Mouse (Mus musculus) neural tube, embryonic 11.5 days (tissue): ENCODE data around the gene Gtf2f2. TPM values are rescaled to one million over a fixed set of nuclear protein-coding genes. Genes with fewer than 3 reads are reported as not detected.
"Not testable (repeated sequence)": the region's sequence is repeated elsewhere in the genome, so short reads cannot be mapped to it uniquely, and the experiment has no call there.

Experiments used
- ATAC-seq: fragments of 200-750 bp; cut with Nextera tagmentation; 2 replicates; pipeline ENCODE4 v1.8.0; 2017; ENCODE audit warnings: moderate number of reproducible peaks, mild to moderate bottlenecking, moderate TSS enrichment, moderate library complexity; ENCODE audit not compliant: insufficient read depth, low FRiP score, low TSS enrichment
- DNase-seq: peaks from one replicate; pipeline ENCODE4 v3.0.0-alpha.2; 2015; ENCODE audit warnings: low spot score
- H3K27ac ChIP-seq: fragments of 300-500 bp; sonication (generic); 2 replicates; pipeline ENCODE4 v1.5.1; 2014; ENCODE audit warnings: low read depth, mild to moderate bottlenecking, low read length
- H3K27me3 ChIP-seq: fragments of 300-500 bp; sonication (generic); 2 replicates; pipeline ENCODE4 v1.6.1; 2014; ENCODE audit warnings: mild to moderate bottlenecking, low read length, mixed read lengths; ENCODE audit not compliant: control insufficient read depth, insufficient read depth
- H3K36me3 ChIP-seq: fragments of 300-500 bp; sonication (generic); 2 replicates; pipeline ENCODE4 v1.6.1; 2014; ENCODE audit warnings: mild to moderate bottlenecking, low read length, moderate library complexity, mixed read lengths; ENCODE audit not compliant: control insufficient read depth, insufficient read depth
- H3K4me1 ChIP-seq: fragments of 300-500 bp; sonication (generic); 2 replicates; pipeline ENCODE4 v1.6.1; 2014; ENCODE audit warnings: low read length, mixed read lengths; ENCODE audit not compliant: control insufficient read depth, insufficient read depth
- H3K4me2 ChIP-seq: fragments of 300-500 bp; sonication (generic); 2 replicates; pipeline ENCODE4 v1.6.1; 2014; ENCODE audit warnings: low read depth, mild to moderate bottlenecking, moderate library complexity
- H3K4me3 ChIP-seq: fragments of 300-500 bp; sonication (generic); 2 replicates; pipeline ENCODE4 v1.5.1; 2014; ENCODE audit warnings: low read depth, low read length
- H3K9ac ChIP-seq: fragments of 300-500 bp; sonication (generic); 2 replicates; pipeline ENCODE4 v1.6.1; 2014; ENCODE audit warnings: mild to moderate bottlenecking, low read length
- H3K9me3 ChIP-seq: fragments of 300-500 bp; sonication (generic); 2 replicates; pipeline ENCODE4 v1.6.1; 2016; ENCODE audit warnings: low read length; ENCODE audit not compliant: control insufficient read depth
- WGBS: fragments of 180-500 bp; shearing (Covaris S2); extraction: QIAGEN DNeasy Blood & Tissue Kit; methylation state at CpG from one replicate; pipeline ENCODE4 v1.1.7; 2014; 5-methylcytosine and 5-hydroxymethylcytosine counted together
- polyA plus RNA-seq: library from polyadenylated mRNA; unstranded; fragments of >200 nt; fragmentation: Nextera tagmentation; extraction: Ambion mirVana; gene quantifications from 2 replicates; pipeline ENCODE4 v1.2.1, GENCODE M21; 2014

The Gtf2f2 gene
- polyA plus RNA-seq, 1 experiment from 2014 or later, result 52.1 TPM

DNA sequence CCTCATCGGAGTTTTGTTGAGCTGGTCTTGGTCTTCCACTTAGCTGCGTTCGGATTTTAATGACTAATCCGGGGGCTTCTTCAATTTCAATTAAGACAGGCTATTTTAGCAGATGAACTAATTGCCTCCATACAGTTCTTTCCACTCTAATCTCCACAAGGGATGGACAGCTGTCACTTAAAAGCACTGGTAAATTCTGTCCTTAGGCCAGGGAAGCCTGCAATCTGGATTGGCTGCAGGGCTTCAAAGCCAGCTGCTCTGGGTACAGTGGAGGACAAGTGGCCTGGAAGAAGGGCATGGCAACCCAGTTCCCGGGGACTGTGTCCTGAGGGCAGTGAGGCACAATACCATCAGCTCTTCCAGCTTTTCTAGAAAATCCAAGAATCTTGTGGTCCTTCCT is 139.6 kb downstream of the Gtf2f2 start:
- 21% methylated on average over 4 of the region's 5 CpGs for WGBS

DNA sequence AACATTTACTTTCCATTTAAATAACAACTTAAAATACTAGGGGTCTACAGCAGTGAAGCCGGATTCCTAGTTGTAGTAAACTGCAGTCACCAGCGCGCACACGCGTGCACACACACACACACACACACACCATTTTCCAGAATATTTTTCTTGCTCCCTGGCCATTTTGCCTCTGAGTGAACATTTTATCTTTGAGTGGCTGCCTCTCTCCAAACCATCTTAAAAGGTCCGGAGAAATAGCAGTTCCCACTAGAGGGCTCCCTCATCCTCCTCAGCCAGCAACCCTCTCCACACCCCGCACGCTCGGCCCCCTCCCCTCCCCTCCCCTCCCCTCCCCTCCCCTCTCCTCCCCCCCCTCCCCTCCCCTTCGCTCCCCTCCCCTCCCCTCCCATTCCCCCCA is 140.0 kb downstream of the Gtf2f2 start:
- H3K4me2 ChIP-seq, result no peak overlapping the region
- ATAC-seq, result no peak
- peak; percentile 50 for DNase-seq
- no peaks in the 10 kb centered on the region for H3K9me3 ChIP-seq
- H3K4me3 ChIP-seq, result no peak overlapping the region
- no peak overlapping the region for H3K9ac ChIP-seq
- no peak overlapping the region for H3K27ac ChIP-seq
- 20% methylated on average over 8 of the region's 10 CpGs for WGBS
- no peaks in the 10 kb centered on the region for H3K36me3 ChIP-seq
- H3K27me3 ChIP-seq, result no peaks in the 10 kb centered on the region
- H3K4me1 ChIP-seq, result no peaks in the 10 kb centered on the region

More for the DNA sequence above, 139.6 kb downstream of the Gtf2f2 start:
- DNase-seq (no peak), ATAC-seq (no peak)
- Histone ChIP-seq H3K4me3 (no peak overlapping the region), H3K9me3 (no peaks in the 10 kb centered on the region), H3K27ac (no peak overlapping the region), H3K36me3 (no peaks in the 10 kb centered on the region), H3K4me2 (no peak overlapping the region), H3K27me3 (no peaks in the 10 kb centered on the region), H3K4me1 (no peaks in the 10 kb centered on the region), H3K9ac (no peak overlapping the region)

DNA sequence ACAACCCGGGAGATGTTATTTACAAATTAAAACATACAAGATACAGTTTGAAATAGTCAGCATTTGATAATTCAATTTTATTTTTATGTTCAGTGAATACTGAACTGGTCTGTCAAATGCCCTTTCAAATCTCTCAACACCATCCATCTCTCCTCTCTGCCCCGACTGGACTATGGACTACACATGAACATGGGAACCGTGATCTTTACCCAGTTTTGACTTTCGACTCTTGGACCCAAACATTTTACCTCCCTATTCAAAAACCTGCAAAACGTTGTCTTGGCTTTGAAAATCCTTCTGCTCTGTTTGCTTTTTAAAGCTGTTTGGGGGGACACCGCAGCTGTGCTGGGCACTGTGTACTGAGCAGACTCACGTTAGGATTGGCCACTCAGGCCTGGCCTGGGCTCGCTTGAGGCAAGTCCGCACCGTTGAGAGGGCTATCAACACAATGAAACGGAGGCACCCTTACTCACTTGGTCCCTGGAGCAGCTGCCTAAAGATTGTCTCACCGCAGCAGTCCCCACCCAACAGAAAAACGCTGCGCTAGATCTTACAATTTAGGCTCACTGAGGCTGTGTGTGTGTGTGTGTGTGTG is 140.8 kb downstream of the Gtf2f2 start:
- no peak overlapping the region for H3K9ac ChIP-seq
- WGBS, result 79% methylated on average over 14 of the region's 14 CpGs
- no peak overlapping the region for H3K4me2 ChIP-seq

DNA sequence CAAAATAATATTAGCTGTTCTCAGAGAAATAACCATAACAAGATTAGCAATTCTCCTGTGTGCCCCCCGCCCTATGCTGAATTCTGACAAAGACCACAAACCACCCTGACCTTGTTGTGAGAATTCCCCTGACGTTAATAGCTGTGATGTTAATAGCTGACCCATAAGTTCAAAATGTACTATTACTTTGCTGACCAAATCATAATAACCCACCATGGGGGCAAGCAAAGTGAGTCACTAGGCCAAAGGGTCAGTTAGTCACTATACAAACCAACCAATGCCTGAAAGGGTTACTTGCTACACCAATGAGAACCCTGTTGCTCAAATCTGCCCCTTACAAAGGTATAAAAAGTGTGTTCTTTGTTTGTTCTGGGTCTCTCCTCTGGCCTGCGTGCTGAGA is 142.6 kb downstream of the Gtf2f2 start:
- not testable (repeated sequence) for H3K27me3 ChIP-seq, H3K4me1 ChIP-seq, H3K9ac ChIP-seq, H3K4me3 ChIP-seq, H3K9me3 ChIP-seq, ATAC-seq, H3K27ac ChIP-seq, DNase-seq, H3K36me3 ChIP-seq, H3K4me2 ChIP-seq
- WGBS, result 69% methylated on average over 3 of the region's 3 CpGs

More for the DNA sequence above, 140.8 kb downstream of the Gtf2f2 start:
- Histone ChIP-seq H3K27ac (no peak overlapping the region), H3K4me1 (no peaks in the 10 kb centered on the region), H3K4me3 (no peak overlapping the region), H3K27me3 (no peaks in the 10 kb centered on the region), H3K9me3 (no peaks in the 10 kb centered on the region), H3K36me3 (no peaks in the 10 kb centered on the region)
- DNase-seq, result no peak
- ATAC-seq, result no peak

DNA sequence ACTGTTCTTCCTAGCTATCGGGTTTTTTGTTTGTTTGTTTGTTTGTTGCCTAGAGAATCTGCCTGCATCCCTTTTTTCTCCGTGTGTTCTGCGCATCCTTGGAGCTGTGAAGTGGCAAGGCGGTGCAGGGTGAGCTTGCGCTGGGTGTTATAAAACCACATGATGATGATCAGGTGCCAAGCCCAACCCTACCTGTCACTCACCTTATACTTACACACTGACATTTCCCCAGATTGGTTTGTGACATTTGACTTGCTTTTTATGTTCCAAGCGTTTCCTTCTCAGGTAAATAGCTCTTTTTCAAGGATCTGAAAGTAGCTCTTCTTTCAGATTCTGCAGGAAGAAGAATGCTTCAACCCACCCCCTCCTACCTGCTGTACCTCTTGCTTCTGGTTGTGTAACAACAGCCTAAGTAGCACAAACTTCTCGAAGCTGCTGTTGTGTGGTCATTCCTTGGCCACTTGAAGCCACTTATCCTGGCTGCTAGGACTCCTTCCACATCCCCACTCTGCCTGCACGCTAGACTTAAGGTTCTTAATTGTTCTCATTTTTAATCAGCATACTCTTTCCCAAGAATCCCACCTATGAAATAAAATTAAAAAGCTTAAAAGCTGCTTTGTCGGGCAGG is 143.8 kb downstream of the Gtf2f2 start:
- no peak overlapping the region for H3K4me3 ChIP-seq
- WGBS, result 83% methylated on average over 9 of the region's 9 CpGs
- no peaks in the 10 kb centered on the region for H3K9me3 ChIP-seq
- H3K9ac ChIP-seq, result no peak overlapping the region
- H3K27ac ChIP-seq, result no peak overlapping the region
- H3K4me1 ChIP-seq, result peaks cover 7% of the 10 kb centered on the region; the same call in 1 of the 2 replicates
- H3K4me2 ChIP-seq, result no peak overlapping the region
- DNase-seq (no peak), ATAC-seq (no peak)
- no peaks in the 10 kb centered on the region for H3K36me3 ChIP-seq
- H3K27me3 ChIP-seq, result no peaks in the 10 kb centered on the region

DNA sequence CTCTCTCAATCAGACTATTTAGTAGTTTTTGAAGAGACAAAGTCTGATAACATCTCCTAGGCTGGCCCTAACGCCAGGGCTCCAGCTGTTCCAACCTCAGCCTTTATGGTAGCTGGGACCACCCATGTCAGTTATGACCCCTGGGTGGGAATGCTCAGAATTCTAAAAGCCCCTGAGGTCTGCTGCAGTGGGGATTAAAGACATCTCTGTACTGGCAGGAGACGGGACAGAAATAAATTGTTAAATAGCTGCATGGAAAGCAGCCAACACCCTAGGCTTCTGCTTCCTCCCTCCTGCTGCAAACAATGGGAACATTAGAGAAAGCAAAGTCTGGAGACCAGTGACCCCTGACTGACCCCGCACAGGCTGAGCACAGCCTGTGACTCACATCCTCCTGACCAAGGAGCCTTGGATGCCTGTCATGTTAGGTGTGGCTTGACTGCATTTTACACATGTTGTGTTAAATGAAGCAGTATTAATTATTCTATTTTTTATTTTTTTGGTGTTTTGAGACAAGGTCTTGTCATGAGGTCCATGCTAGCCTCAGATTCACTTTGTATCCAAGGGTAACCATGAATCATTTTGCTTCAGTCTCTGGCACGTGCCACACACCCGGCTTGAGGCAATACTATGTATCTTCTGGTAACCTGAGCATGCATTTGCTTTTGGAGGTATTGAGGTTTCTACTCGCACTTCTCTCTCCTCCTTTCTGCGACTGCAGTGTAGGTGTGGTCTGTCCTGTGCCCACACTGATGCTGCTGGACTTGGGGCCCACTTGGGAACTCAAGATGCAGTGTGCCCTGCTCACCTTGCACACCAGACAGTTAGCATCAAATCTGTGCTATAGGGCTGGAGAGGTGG is 146.9 kb downstream of the Gtf2f2 start:
- no peaks in the 10 kb centered on the region for H3K36me3 ChIP-seq
- peak overlapping the region; percentile 54; the same call in 1 of the 2 replicates for H3K27ac ChIP-seq
- H3K9ac ChIP-seq, result no peak overlapping the region
- H3K4me1 ChIP-seq, result peaks cover 7% of the 10 kb centered on the region; the same call in 1 of the 2 replicates
- H3K9me3 ChIP-seq, result no peaks in the 10 kb centered on the region
- ATAC-seq, result peak; percentile 93
- WGBS, result 9% methylated on average over 7 of the region's 7 CpGs
- no peak overlapping the region for H3K4me3 ChIP-seq
- DNase-seq, result peak; percentile 84
- no peak overlapping the region for H3K4me2 ChIP-seq
- H3K27me3 ChIP-seq, result no peaks in the 10 kb centered on the region

DNA sequence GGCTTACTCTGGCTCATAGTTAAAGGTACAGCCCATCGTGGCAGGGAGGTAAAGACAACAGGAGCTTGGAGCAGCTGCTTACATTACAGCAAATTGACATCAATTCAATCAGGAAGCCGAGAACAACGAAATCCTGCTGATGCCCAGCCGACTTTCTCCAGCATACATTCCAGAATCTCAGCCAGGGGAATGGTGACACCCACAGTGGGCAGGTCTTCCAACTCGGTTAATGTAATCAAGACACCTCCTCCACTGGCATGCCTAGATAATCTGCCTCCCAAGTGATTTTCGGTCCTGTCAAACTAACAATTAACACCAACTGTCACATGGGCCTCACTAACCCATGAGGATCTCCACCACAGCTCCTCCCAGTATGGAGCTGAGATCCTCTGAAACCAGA is 148.0 kb downstream of the Gtf2f2 start:
- H3K36me3 ChIP-seq, result no peaks in the 10 kb centered on the region
- no peak overlapping the region for H3K9ac ChIP-seq
- no peak overlapping the region for H3K27ac ChIP-seq
- H3K27me3 ChIP-seq, result no peaks in the 10 kb centered on the region
- no peak overlapping the region for H3K4me3 ChIP-seq
- peak; percentile 35 for DNase-seq
- WGBS, result 95% methylated on average over 6 of the region's 6 CpGs
- H3K4me2 ChIP-seq, result no peak overlapping the region
- no peaks in the 10 kb centered on the region for H3K9me3 ChIP-seq
- peaks cover 7% of the 10 kb centered on the region; the same call in 1 of the 2 replicates for H3K4me1 ChIP-seq
- ATAC-seq, result no peak

DNA sequence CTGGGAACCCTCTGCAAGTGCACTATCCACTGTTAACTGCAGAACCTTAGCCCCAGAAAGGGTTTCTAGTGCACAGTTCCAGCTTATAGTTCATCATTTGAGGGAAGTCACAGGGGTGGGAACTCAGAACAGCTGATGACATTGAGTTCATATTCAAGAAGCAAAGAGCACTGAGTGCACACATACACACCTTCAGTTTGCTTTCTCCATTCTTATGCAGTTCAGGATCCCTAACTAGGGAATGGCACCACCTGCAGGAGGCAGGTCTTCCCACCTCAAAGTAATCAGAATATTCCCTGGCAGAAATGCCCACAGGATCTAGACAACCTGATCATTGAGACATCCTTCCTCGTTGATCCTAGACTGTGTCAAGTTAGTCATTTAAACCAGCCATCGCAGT is 151.0 kb downstream of the Gtf2f2 start:
- Histone ChIP-seq H3K27me3 (no peaks in the 10 kb centered on the region), H3K36me3 (no peaks in the 10 kb centered on the region), H3K4me1 (peaks cover 7% of the 10 kb centered on the region; the same call in 1 of the 2 replicates), H3K4me2 (no peak overlapping the region), H3K9me3 (no peaks in the 10 kb centered on the region), H3K4me3 (no peak overlapping the region), H3K9ac (no peak overlapping the region), H3K27ac (no peak overlapping the region)
- DNase-seq, result no peak
- WGBS, result 75% methylated on average over 2 of the region's 2 CpGs
- no peak for ATAC-seq
